12 mouse cellular contexts compared by ENCODE assay signal in genomic region chr11:107017339-107017886, GRCm38 (mm10). TPM values are rescaled to one million over a fixed set of nuclear protein-coding genes. Genes with fewer than 3 reads are reported as not detected.
"Had no signal": no experiment of that assay in that cellular context is flagged by ENCODE, and none has a peak within 500 bp of the region (broad histone marks: within the 10 kb centered on the region; RNA-seq: fewer than 3 reads in every experiment).

No protein-coding gene starts in this region.

- ATAC-seq: intestine, embryonic 16.5 days had no signal

- H3K36me3 ChIP-seq: limb, embryonic 12.5 days; neural tube, embryonic 15.5 days had no signal

- H3K4me1 ChIP-seq: limb, embryonic 12.5 days; neural tube, embryonic 15.5 days had no signal

- H3K9ac ChIP-seq: limb, embryonic 12.5 days; neural tube, embryonic 15.5 days had no signal

- H3K27me3 ChIP-seq: limb, embryonic 12.5 days; neural tube, embryonic 15.5 days had no signal

- H3K4me3 ChIP-seq: limb, embryonic 12.5 days; myocyte; neural tube, embryonic 15.5 days had no signal

- H3K4me2 ChIP-seq: limb, embryonic 12.5 days; neural tube, embryonic 15.5 days had no signal

- DNase-seq: layer of hippocampus, adult 9-11 months; liver; midbrain, embryonic 14.5 days; right cerebral cortex, adult 18-20 months; right cerebral cortex, postnatal 25 days; thymus, adult 2 months; thymus, postnatal 25 days had no signal

- H3K9me3 ChIP-seq: limb, embryonic 12.5 days; neural tube, embryonic 15.5 days had no signal

- H3K27ac ChIP-seq: limb, embryonic 12.5 days; neural tube, embryonic 15.5 days had no signal

RNA-seq across cellular contexts. Expression of gene 1810010H24Rik, which starts 8.1 kb away (rescaled TPM):
- total RNA-seq: megakaryocyte progenitor cell, adult 5-6 weeks had no signal
